Mouse (Mus musculus) lung, postnatal 25 days (tissue): ENCODE data around the gene Ap4b1.
"Not testable (repeated sequence)": the region's sequence is repeated elsewhere in the genome, so short reads cannot be mapped to it uniquely, and the experiment has no call there.

Experiments used
- DNase-seq: peaks from one replicate; pipeline ENCODE4 v3.0.0; 2022; ENCODE audit warnings: low spot score

The Ap4b1 gene

GRCm38 (mm10) chr3:103801631-103802531 lies 7.4 kb upstream of the Ap4b1 start:
- peak; percentile 94 for DNase-seq

- DNase-seq = no peak
Observed at GRCm38 (mm10) chr3:103802861-103803260, 6.5 kb upstream of the Ap4b1 start.

GRCm38 (mm10) chr3:103805671-103806070 lies 3.6 kb upstream of the Ap4b1 start:
- no peak for DNase-seq

GRCm38 (mm10) chr3:103809799-103810150 lies 455 bp downstream of the Ap4b1 start:
- no peak for DNase-seq

- DNase-seq = no peak
Observed at GRCm38 (mm10) chr3:103810967-103811366, 1.6 kb downstream of the Ap4b1 start.

- DNase-seq = no peak
Observed at GRCm38 (mm10) chr3:103827548-103827947, 18.2 kb downstream of the Ap4b1 start.

- DNase-seq = no peak
Observed at GRCm38 (mm10) chr3:103829036-103829435, 19.7 kb downstream of the Ap4b1 start.

GRCm38 (mm10) chr3:103830681-103831080 lies 21.4 kb downstream of the Ap4b1 start:
- not testable (repeated sequence) for DNase-seq

GRCm38 (mm10) chr3:103831146-103831545 lies 21.8 kb downstream of the Ap4b1 start:
- no peak for DNase-seq

GRCm38 (mm10) chr3:103832426-103832825 lies 23.1 kb downstream of the Ap4b1 start, which contains the start of gene Bcl2l15:
TSS of gene Bcl2l15 (plus strand) at chr3:103832601.
- no peak for DNase-seq

GRCm38 (mm10) chr3:103834001-103834400 lies 24.7 kb downstream of the Ap4b1 start:
- DNase-seq = no peak

- DNase-seq = no peak
Observed at GRCm38 (mm10) chr3:103835272-103835950, 26.1 kb downstream of the Ap4b1 start.

GRCm38 (mm10) chr3:103835951-103836310 lies 26.6 kb downstream of the Ap4b1 start:
- no peak for DNase-seq

- no peak for DNase-seq
Observed at GRCm38 (mm10) chr3:103836453-103836852, 27.1 kb downstream of the Ap4b1 start.

GRCm38 (mm10) chr3:103839711-103840110 lies 30.4 kb downstream of the Ap4b1 start:
- DNase-seq = no peak

GRCm38 (mm10) chr3:103840195-103840594 lies 30.9 kb downstream of the Ap4b1 start:
- not testable (repeated sequence) for DNase-seq

- not testable (repeated sequence) for DNase-seq
Observed at GRCm38 (mm10) chr3:103840946-103841345, 31.6 kb downstream of the Ap4b1 start.

GRCm38 (mm10) chr3:103850644-103851363 lies 41.5 kb downstream of the Ap4b1 start:
- no peak for DNase-seq

- no peak for DNase-seq
Observed at GRCm38 (mm10) chr3:103851481-103851880, 42.2 kb downstream of the Ap4b1 start.

- DNase-seq = no peak
Observed at GRCm38 (mm10) chr3:103851882-103852281, 42.6 kb downstream of the Ap4b1 start.

GRCm38 (mm10) chr3:103852565-103853299 lies 43.4 kb downstream of the Ap4b1 start:
- peak; percentile 77 for DNase-seq

GRCm38 (mm10) chr3:103853804-103854203 lies 44.5 kb downstream of the Ap4b1 start:
- DNase-seq = no peak
